Mouse (Mus musculus): ENCODE data around the gene Rab11fip4.

GRCm38 (mm10) chr11:79563493-79563892 lies 27.5 kb upstream of the Rab11fip4 start:
- no peak for TF ChIP-seq CTCF (IDR thresholded peaks at IDR 0.05; ENCODE audit: borderline replicate concordance, insufficient read depth, low read length)
- TF ChIP-seq POLR2A (IDR thresholded peaks at IDR 0.05; ENCODE audit: low read depth, low read length): no peak

Data from embryonic fibroblast, embryonic 13.5 days (primary cell).